Mouse (Mus musculus) heart, postnatal 0 days (tissue): ENCODE data around the gene Hist1h4b. TPM values are rescaled to one million over a fixed set of nuclear protein-coding genes. Genes with fewer than 3 reads are reported as not detected.
"Not testable (repeated sequence)": the region's sequence is repeated elsewhere in the genome, so short reads cannot be mapped to it uniquely, and the experiment has no call there.

ENCODE experiments used
- ATAC-seq: fragments of 200-750 bp; cut with Nextera tagmentation; 2 replicates; pipeline ENCODE4 v1.8.0; 2017; ENCODE audit warnings: low read depth, moderate number of reproducible peaks, moderate library complexity; ENCODE audit not compliant: insufficient read depth
- DNase-seq: peaks from one replicate; pipeline ENCODE4 v3.0.0-alpha.2; 2016; ENCODE audit warnings: low spot score
- H3K27ac ChIP-seq: fragments of 300-500 bp; sonication (generic); 2 replicates; pipeline ENCODE4 v1.5.1; 2014; ENCODE audit warnings: low read depth, mild to moderate bottlenecking
- H3K27me3 ChIP-seq: fragments of 300-500 bp; sonication (generic); 2 replicates; pipeline ENCODE4 v1.6.1; 2014; ENCODE audit warnings: low read length, mixed read lengths; ENCODE audit not compliant: control insufficient read depth, insufficient read depth
- H3K36me3 ChIP-seq: fragments of 300-500 bp; sonication (generic); replicated peaks from 2 replicates; pipeline ENCODE4 v1.6.1; 2014; ENCODE audit warnings: low read length, mixed read lengths; ENCODE audit not compliant: control insufficient read depth, insufficient read depth
- H3K4me1 ChIP-seq: fragments of 300-500 bp; sonication (generic); 2 replicates; pipeline ENCODE4 v1.6.1; 2014; ENCODE audit warnings: antibody characterized with exemption; ENCODE audit not compliant: control insufficient read depth, insufficient read depth
- H3K4me2 ChIP-seq: fragments of 300-500 bp; sonication (generic); 2 replicates; pipeline ENCODE4 v1.6.1; 2014; ENCODE audit warnings: low read depth, mild to moderate bottlenecking, low read length, moderate library complexity
- H3K4me3 ChIP-seq: fragments of 300-500 bp; sonication (generic); 2 replicates; pipeline ENCODE4 v1.5.1; 2014; ENCODE audit warnings: low read depth, low read length
- H3K9ac ChIP-seq: fragments of 300-500 bp; sonication (generic); replicated peaks from 2 replicates; pipeline ENCODE4 v1.6.1; 2014; ENCODE audit warnings: low read depth, low read length, mixed read lengths
- H3K9me3 ChIP-seq: fragments of 300-500 bp; sonication (generic); replicated peaks from 2 replicates; pipeline ENCODE4 v1.6.1; 2016; ENCODE audit warnings: low read length; ENCODE audit not compliant: control insufficient read depth
- CTCF ChIP-seq: IDR thresholded peaks from 2 replicates; pipeline ENCODE4 v1.5.1; 2016; ENCODE audit warnings: antibody characterized with exemption, control low read depth, low read depth
- EP300 ChIP-seq: IDR thresholded peaks from 2 replicates; pipeline ENCODE4 v1.6.1; 2016; ENCODE audit warnings: antibody characterized with exemption, low read depth
- WGBS: fragments of 180-500 bp; shearing (Covaris S2); extraction: QIAGEN DNeasy Blood & Tissue Kit; methylation state at CpG from one replicate; pipeline ENCODE4 v1.1.7; 2014; 5-methylcytosine and 5-hydroxymethylcytosine counted together
- polyA plus RNA-seq: library from polyadenylated mRNA; unstranded; fragments of >200 nt; fragmentation: Nextera tagmentation; extraction: Ambion mirVana; gene quantifications from 2 replicates; pipeline ENCODE4 v1.2.1, GENCODE M21; 2015
- total RNA-seq: library from RNA; depleted of rRNA; stranded (reverse); fragments of >200 nt; gene quantifications from 2 replicates; pipeline ENCODE4 v1.2.3, GENCODE M21; 2014; ENCODE audit warnings: low replicate concordance

The Hist1h4b gene
- total and polyA plus RNA-seq, 2 experiments from 2014 or later = 0.46 to 267 TPM

- TF ChIP-seq CTCF = no peak
- no peak for TF ChIP-seq EP300
- Histone ChIP-seq H3K27me3 (no peaks in the 10 kb centered on the region), H3K9ac (no peak overlapping the region), H3K36me3 (no peaks in the 10 kb centered on the region), H3K9me3 (no peaks in the 10 kb centered on the region), H3K4me1 (peaks cover 8% of the 10 kb centered on the region), H3K27ac (no peak overlapping the region), H3K4me3 (no peak overlapping the region), H3K4me2 (no peak overlapping the region)
- 32% methylated on average over 5 of the region's 5 CpGs for WGBS
- ATAC-seq (no peak), DNase-seq (no peak)
Observed at GRCm38 (mm10) chr13:23768834-23769397, 12.1 kb downstream of the Hist1h4b start.

- DNase-seq, H3K27ac ChIP-seq, ATAC-seq, H3K9ac ChIP-seq, H3K36me3 ChIP-seq, H3K4me2 ChIP-seq, H3K9me3 ChIP-seq, H3K27me3 ChIP-seq, H3K4me1 ChIP-seq, H3K4me3 ChIP-seq: not testable (repeated sequence)
- 81% methylated on average over 2 of the region's 2 CpGs for WGBS
Observed at GRCm38 (mm10) chr13:23769613-23770012, 12.8 kb downstream of the Hist1h4b start, which contains the start of gene Trim38. Trim38 (plus strand) TSS chr13:23769913.

GRCm38 (mm10) chr13:23772561-23773313 lies 15.9 kb downstream of the Hist1h4b start:
- TF ChIP-seq EP300 (no peak), CTCF (no peak)

GRCm38 (mm10) chr13:23778339-23778738 lies 21.5 kb downstream of the Hist1h4b start:
- Histone ChIP-seq H3K4me1 (no peaks in the 10 kb centered on the region), H3K9me3 (no peaks in the 10 kb centered on the region), H3K36me3 (no peaks in the 10 kb centered on the region), H3K9ac (no peak overlapping the region), H3K27me3 (no peaks in the 10 kb centered on the region), H3K4me3 (no peak overlapping the region), H3K4me2 (no peak overlapping the region), H3K27ac (no peak overlapping the region)
- DNase-seq (no peak), ATAC-seq (no peak)
- no peak for TF ChIP-seq CTCF
- no peak for TF ChIP-seq EP300
- 86% methylated on average over 7 of the region's 7 CpGs for WGBS

More at GRCm38 (mm10) chr13:23772561-23773313, 15.9 kb downstream of the Hist1h4b start:
- peak overlapping the region; percentile 43 for H3K4me2 ChIP-seq
- DNase-seq = no peak
- H3K9ac ChIP-seq = no peak overlapping the region
- H3K27ac ChIP-seq = no peak overlapping the region
- peak; percentile 92 for ATAC-seq
- peak overlapping the region; percentile 6; the same call in 1 of the 2 replicates for H3K4me3 ChIP-seq
- H3K36me3 ChIP-seq = no peaks in the 10 kb centered on the region
- 17% methylated on average over 21 of the region's 21 CpGs for WGBS
- no peaks in the 10 kb centered on the region for H3K9me3 ChIP-seq
- H3K4me1 ChIP-seq = no peaks in the 10 kb centered on the region
- no peaks in the 10 kb centered on the region for H3K27me3 ChIP-seq

GRCm38 (mm10) chr13:23779025-23779424 lies 22.2 kb downstream of the Hist1h4b start:
- TF ChIP-seq CTCF = no peak
- TF ChIP-seq EP300 = no peak
- Histone ChIP-seq H3K9ac (no peak overlapping the region), H3K4me2 (no peak overlapping the region), H3K4me3 (no peak overlapping the region), H3K36me3 (no peaks in the 10 kb centered on the region), H3K27ac (no peak overlapping the region), H3K9me3 (no peaks in the 10 kb centered on the region), H3K4me1 (no peaks in the 10 kb centered on the region), H3K27me3 (no peaks in the 10 kb centered on the region)
- DNase-seq = no peak
- ATAC-seq = no peak
- 54% methylated on average over 4 of the region's 4 CpGs for WGBS

GRCm38 (mm10) chr13:23792520-23792919 lies 35.7 kb downstream of the Hist1h4b start:
- no peak overlapping the region for H3K9ac ChIP-seq
- no peaks in the 10 kb centered on the region for H3K36me3 ChIP-seq
- H3K4me3 ChIP-seq = no peak overlapping the region
- no peaks in the 10 kb centered on the region for H3K27me3 ChIP-seq
- H3K4me1 ChIP-seq = no peaks in the 10 kb centered on the region
- no peak overlapping the region for H3K27ac ChIP-seq
- H3K9me3 ChIP-seq = no peaks in the 10 kb centered on the region
- 40% methylated on average over 2 of the region's 2 CpGs for WGBS
- TF ChIP-seq CTCF (peak; percentile 88), EP300 (no peak)
- DNase-seq (peak; percentile 63), ATAC-seq (no peak)
- no peak overlapping the region for H3K4me2 ChIP-seq
